Mouse (Mus musculus): ENCODE measurements around the gene Gja4. TPM values are rescaled to one million over a fixed set of nuclear protein-coding genes. Genes with fewer than 3 reads are reported as not detected.

Gja4 gene
- total RNA-seq, 2 experiments from 2014 or later: 9.2 to 10.8 TPM

- intact Hi-C loops (cut with DNase I): no loop called here
- DNase-seq (ENCODE audit: extremely low spot score in 1 of 2, low spot score in 2 of 2): no peak
Measured at GRCm38 (mm10) chr4:127264183-127264554, 49.7 kb downstream of the Gja4 start.

GRCm38 (mm10) chr4:127263438-127264182, 50.2 kb downstream of the Gja4 start:
- DNase-seq (ENCODE audit: extremely low spot score in 1 of 2, low spot score in 2 of 2): no peak
- intact Hi-C loops (cut with DNase I): no loop called here

- DNase-seq (ENCODE audit: extremely low spot score in 1 of 2, low spot score in 2 of 2): no peak
Measured at GRCm38 (mm10) chr4:127261601-127262000, 52.2 kb downstream of the Gja4 start.

More at GRCm38 (mm10) chr4:127261601-127262000, 52.2 kb downstream of the Gja4 start:
- intact Hi-C loops (cut with DNase I): no loop called here

Other genes starting within 250 kb of the Gja4 start
- 10 to 100 TPM; 32.8 to 35.7 TPM for gene Zmym6, start 236.7 kb downstream of the Gja4 start, total RNA-seq (2021)
- 1 to 10 TPM; 2.2 to 2.6 TPM for gene Tmem35b, start 190.3 kb downstream of the Gja4 start, total RNA-seq (2021)
- 100 to 1,000 TPM; 275 to 284 TPM for gene Dlgap3, start 144.8 kb downstream of the Gja4 start, total RNA-seq (2021)
- gene Smim12, start 70.3 kb downstream of the Gja4 start, total RNA-seq (2021): 10 to 100 TPM; 40.5 to 42.9 TPM
- gene Gjb3, start 16.8 kb upstream of the Gja4 start, total RNA-seq (2021): under 1 TPM; 0.36 to 0.41 TPM
- not detected for gene Gjb4, start 40.0 kb upstream of the Gja4 start, total RNA-seq (2021)
- not detected for gene Gjb5, start 44.1 kb upstream of the Gja4 start, total RNA-seq (2021)

Measured in left cerebral cortex, postnatal 10 days (tissue).